Mouse (Mus musculus): ENCODE results near the gene Igsf8. TPM values are rescaled to one million over a fixed set of nuclear protein-coding genes. Genes with fewer than 3 reads are reported as not detected.
A peak's percentile ranks its signal among the peaks of the same experiment; 100 is the strongest.

The Igsf8 gene
- polyA plus RNA-seq, 1 experiment from 2014 or later = 69.7 TPM

DNA sequence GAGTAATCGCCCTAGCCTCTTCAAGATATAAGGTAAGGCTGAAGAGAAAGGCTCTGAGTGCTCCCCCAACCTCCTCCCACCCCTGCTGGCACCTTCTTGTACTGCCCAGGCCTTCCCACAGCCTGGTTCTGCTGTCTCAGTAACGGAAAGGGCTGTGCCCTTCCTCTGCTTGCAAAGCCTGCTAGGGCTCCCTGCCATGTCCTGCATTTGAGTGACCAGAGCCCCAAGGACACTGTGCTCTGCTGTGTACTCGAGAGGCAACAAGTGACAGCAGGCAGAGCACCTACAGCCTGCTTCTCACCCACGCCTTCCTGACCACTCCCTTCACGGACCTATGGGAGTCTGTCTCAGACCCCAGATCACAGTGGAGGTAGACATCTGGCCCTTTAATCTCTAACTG is 38.8 kb downstream of the Igsf8 start:
- H3K4me3 ChIP-seq (ENCODE audit: low read length) = no peak overlapping the region
- H3K4me2 ChIP-seq (replicated peaks; ENCODE audit: low read depth, low read length) = no peak overlapping the region
- no peaks in the 10 kb centered on the region for H3K27me3 ChIP-seq (ENCODE audit: insufficient read depth, low read length)
- ATAC-seq (ENCODE audit: low FRiP score, low TSS enrichment) = no peak
- no peaks in the 10 kb centered on the region for H3K36me3 ChIP-seq (ENCODE audit: insufficient read depth, low read length)
- no peak overlapping the region for H3K9ac ChIP-seq (replicated peaks; ENCODE audit: low read length)
- no peak overlapping the region for H3K27ac ChIP-seq (ENCODE audit: low read length)
- WGBS = 73% methylated on average over 5 of the region's 5 CpGs
- H3K4me1 ChIP-seq (ENCODE audit: insufficient read depth, low read length) = peaks cover 35% of the 10 kb centered on the region
- no peaks in the 10 kb centered on the region for H3K9me3 ChIP-seq (ENCODE audit: low read length)

DNA sequence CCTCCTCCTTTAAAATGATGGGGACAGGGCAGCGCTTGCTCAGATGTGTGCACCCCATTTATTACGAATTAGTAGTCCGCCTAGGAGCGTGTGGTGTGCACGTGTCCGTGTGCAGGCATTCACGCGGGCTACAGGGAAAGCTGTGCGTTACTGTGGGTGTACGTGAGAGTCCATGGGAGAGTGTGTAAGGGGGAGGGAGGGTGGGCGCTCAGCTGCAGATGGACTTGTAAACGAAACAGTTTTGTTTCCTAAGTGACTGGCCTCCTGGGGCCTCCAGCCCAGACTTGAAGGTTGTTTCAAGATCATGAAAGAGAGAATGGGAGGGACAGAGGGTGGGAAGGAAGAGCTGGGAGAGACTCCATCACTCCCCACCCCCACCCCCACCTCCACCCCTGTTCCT is 39.7 kb downstream of the Igsf8 start:
- H3K36me3 ChIP-seq (ENCODE audit: insufficient read depth, low read length) = no peaks in the 10 kb centered on the region
- H3K27ac ChIP-seq (ENCODE audit: low read length) = no peak overlapping the region
- H3K4me3 ChIP-seq (ENCODE audit: low read length) = no peak overlapping the region
- no peak overlapping the region for H3K9ac ChIP-seq (replicated peaks; ENCODE audit: low read length)
- H3K9me3 ChIP-seq (ENCODE audit: low read length) = no peaks in the 10 kb centered on the region
- ATAC-seq (ENCODE audit: low FRiP score, low TSS enrichment) = no peak
- 42% methylated on average over 12 of the region's 12 CpGs for WGBS
- peaks cover 27% of the 10 kb centered on the region for H3K4me1 ChIP-seq (ENCODE audit: insufficient read depth, low read length)
- H3K4me2 ChIP-seq (replicated peaks; ENCODE audit: low read depth, low read length) = no peak overlapping the region
- H3K27me3 ChIP-seq (ENCODE audit: insufficient read depth, low read length) = no peaks in the 10 kb centered on the region

DNA sequence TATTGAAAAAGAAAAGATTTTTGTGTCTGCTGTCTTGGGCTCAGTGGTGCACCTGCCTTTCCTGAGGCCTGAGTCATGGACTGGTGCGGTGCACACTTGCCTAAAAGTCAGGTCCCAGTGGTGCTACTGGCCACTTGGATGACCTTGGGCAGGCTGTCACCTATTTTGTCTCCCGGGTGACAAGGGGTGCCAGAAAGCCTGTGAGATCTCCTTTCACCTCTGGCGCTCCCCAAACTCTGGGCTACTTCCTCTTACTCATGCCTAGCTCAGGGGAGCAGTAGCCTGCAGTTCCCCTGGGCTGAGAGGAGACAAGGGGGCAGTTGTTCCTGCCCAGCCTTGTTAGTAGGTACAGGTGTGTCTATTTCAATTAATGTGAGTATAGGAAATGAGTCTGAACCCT is 40.9 kb downstream of the Igsf8 start:
- peaks cover 16% of the 10 kb centered on the region for H3K4me1 ChIP-seq (ENCODE audit: insufficient read depth, low read length)
- no peak overlapping the region for H3K4me2 ChIP-seq (replicated peaks; ENCODE audit: low read depth, low read length)
- H3K9ac ChIP-seq (replicated peaks; ENCODE audit: low read length) = no peak overlapping the region
- no peaks in the 10 kb centered on the region for H3K36me3 ChIP-seq (ENCODE audit: insufficient read depth, low read length)
- H3K27me3 ChIP-seq (ENCODE audit: insufficient read depth, low read length) = no peaks in the 10 kb centered on the region
- 62% methylated on average over 3 of the region's 3 CpGs for WGBS
- H3K27ac ChIP-seq (ENCODE audit: low read length) = no peak overlapping the region
- H3K9me3 ChIP-seq (ENCODE audit: low read length) = no peaks in the 10 kb centered on the region
- ATAC-seq (ENCODE audit: low FRiP score, low TSS enrichment) = no peak
- H3K4me3 ChIP-seq (ENCODE audit: low read length) = no peak overlapping the region

DNA sequence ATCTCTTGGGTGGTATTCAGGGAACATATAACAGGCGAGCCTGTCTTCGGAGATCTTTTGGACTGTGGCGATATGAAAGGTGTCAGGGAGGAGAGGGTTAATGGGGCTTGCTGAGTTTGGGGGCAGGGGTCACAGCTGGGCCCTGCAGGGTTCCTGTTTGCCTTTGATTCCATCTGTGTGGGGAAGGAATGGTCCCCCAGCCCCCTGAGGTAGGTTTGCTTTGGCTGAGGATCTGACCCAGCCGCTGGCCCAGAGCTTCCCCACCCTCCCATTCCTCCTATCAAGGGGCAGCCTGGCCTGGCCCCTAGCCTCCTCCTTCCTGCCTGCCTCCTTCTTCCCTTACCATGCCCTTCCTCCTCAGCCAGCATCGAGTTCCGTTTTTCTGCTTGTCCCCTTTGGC is 41.4 kb downstream of the Igsf8 start:
- H3K27ac ChIP-seq (ENCODE audit: low read length) = no peak overlapping the region
- H3K9ac ChIP-seq (replicated peaks; ENCODE audit: low read length) = no peak overlapping the region
- H3K4me3 ChIP-seq (ENCODE audit: low read length) = no peak overlapping the region
- no peak; the same call in 1 of the 2 replicates for ATAC-seq (ENCODE audit: low FRiP score, low TSS enrichment)
- WGBS = 22% methylated on average over 6 of the region's 6 CpGs
- H3K4me2 ChIP-seq (replicated peaks; ENCODE audit: low read depth, low read length) = no peak overlapping the region
- H3K36me3 ChIP-seq (ENCODE audit: insufficient read depth, low read length) = no peaks in the 10 kb centered on the region
- H3K4me1 ChIP-seq (ENCODE audit: insufficient read depth, low read length) = peaks cover 11% of the 10 kb centered on the region
- no peaks in the 10 kb centered on the region for H3K9me3 ChIP-seq (ENCODE audit: low read length)
- no peaks in the 10 kb centered on the region for H3K27me3 ChIP-seq (ENCODE audit: insufficient read depth, low read length)

DNA sequence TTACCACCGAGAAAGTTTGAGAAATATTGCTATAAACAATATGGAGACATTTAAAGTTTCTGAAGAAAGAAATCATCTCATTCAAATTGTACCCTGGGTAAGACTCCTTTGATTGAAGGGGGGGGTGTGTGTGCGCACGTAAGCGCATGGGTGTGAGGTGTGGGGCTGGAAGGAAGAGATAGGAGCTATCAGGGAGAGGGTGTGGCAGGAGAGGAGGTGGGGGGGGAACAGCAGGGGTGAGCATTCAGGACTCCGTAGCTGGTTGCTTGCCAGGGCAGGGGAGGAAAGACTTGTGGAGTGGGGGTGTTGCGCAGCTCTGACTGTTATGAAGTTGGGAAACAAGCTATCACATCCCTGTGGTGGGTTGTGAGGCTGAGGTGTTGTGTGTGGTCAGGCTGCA is 43.0 kb downstream of the Igsf8 start:
- no peak overlapping the region for H3K4me3 ChIP-seq (ENCODE audit: low read length)
- no peak overlapping the region for H3K9ac ChIP-seq (replicated peaks; ENCODE audit: low read length)
- WGBS = 78% methylated on average over 6 of the region's 6 CpGs
- H3K27ac ChIP-seq (ENCODE audit: low read length) = no peak overlapping the region
- peaks cover 8% of the 10 kb centered on the region; the same call in 1 of the 2 replicates for H3K4me1 ChIP-seq (ENCODE audit: insufficient read depth, low read length)
- H3K9me3 ChIP-seq (ENCODE audit: low read length) = no peaks in the 10 kb centered on the region
- ATAC-seq (ENCODE audit: low FRiP score, low TSS enrichment) = no peak
- no peaks in the 10 kb centered on the region for H3K27me3 ChIP-seq (ENCODE audit: insufficient read depth, low read length)
- H3K36me3 ChIP-seq (ENCODE audit: insufficient read depth, low read length) = no peaks in the 10 kb centered on the region
- no peak overlapping the region for H3K4me2 ChIP-seq (replicated peaks; ENCODE audit: low read depth, low read length)

DNA sequence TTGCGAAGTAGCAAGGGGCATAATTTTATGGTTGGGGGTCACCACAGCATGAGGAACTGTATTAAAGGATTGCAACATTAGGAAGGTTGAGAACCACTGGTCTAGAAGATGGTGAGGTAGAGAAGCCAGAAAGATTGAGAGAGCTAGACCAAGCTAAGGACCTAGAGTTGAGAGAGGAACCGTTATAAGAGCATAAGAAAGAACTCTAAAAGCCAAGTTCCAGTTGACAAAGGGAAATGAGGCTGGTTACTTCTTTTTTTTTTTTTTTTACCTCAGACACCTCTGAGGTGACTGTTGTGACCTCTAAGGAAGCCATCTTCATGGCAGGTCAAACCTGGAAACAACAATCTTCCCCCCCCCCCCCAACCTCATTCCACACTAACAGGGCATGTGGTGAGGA is 43.7 kb downstream of the Igsf8 start:
- no peak for ATAC-seq (ENCODE audit: low FRiP score, low TSS enrichment)
- H3K9me3 ChIP-seq (ENCODE audit: low read length) = no peaks in the 10 kb centered on the region
- no peak overlapping the region for H3K27ac ChIP-seq (ENCODE audit: low read length)
- WGBS = 85% methylated on average over 2 of the region's 2 CpGs
- no peaks in the 10 kb centered on the region for H3K27me3 ChIP-seq (ENCODE audit: insufficient read depth, low read length)
- no peak overlapping the region for H3K4me2 ChIP-seq (replicated peaks; ENCODE audit: low read depth, low read length)
- H3K9ac ChIP-seq (replicated peaks; ENCODE audit: low read length) = no peak overlapping the region
- peaks cover 13% of the 10 kb centered on the region for H3K4me1 ChIP-seq (ENCODE audit: insufficient read depth, low read length)
- H3K4me3 ChIP-seq (ENCODE audit: low read length) = no peak overlapping the region
- H3K36me3 ChIP-seq (ENCODE audit: insufficient read depth, low read length) = no peaks in the 10 kb centered on the region

DNA sequence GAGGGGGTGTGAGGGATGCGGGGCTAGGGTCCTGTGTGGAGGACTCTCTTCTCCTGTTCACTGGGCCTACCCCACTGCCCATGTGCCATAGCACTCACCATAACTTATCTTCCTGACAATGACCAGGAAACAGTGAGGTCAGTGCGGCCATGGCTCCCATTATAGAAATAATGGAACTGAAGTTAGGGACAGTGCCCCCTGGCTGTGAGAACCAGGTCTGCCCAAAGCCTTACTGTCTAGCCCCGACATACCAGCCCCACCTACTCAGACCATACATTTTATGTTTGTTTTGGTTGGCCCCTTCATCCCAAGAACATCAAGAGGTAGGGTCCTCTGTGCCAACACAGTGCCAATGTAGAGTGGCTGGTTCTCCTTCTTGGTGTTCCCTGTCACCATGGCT is 44.2 kb downstream of the Igsf8 start:
- no peak overlapping the region for H3K9ac ChIP-seq (replicated peaks; ENCODE audit: low read length)
- H3K27ac ChIP-seq (ENCODE audit: low read length) = no peak overlapping the region
- H3K9me3 ChIP-seq (ENCODE audit: low read length) = no peaks in the 10 kb centered on the region
- 73% methylated on average over 3 of the region's 3 CpGs for WGBS
- no peak for ATAC-seq (ENCODE audit: low FRiP score, low TSS enrichment)
- H3K36me3 ChIP-seq (ENCODE audit: insufficient read depth, low read length) = no peaks in the 10 kb centered on the region
- no peak overlapping the region for H3K4me2 ChIP-seq (replicated peaks; ENCODE audit: low read depth, low read length)
- H3K27me3 ChIP-seq (ENCODE audit: insufficient read depth, low read length) = no peaks in the 10 kb centered on the region
- H3K4me1 ChIP-seq (ENCODE audit: insufficient read depth, low read length) = peaks cover 18% of the 10 kb centered on the region
- no peak overlapping the region for H3K4me3 ChIP-seq (ENCODE audit: low read length)

DNA sequence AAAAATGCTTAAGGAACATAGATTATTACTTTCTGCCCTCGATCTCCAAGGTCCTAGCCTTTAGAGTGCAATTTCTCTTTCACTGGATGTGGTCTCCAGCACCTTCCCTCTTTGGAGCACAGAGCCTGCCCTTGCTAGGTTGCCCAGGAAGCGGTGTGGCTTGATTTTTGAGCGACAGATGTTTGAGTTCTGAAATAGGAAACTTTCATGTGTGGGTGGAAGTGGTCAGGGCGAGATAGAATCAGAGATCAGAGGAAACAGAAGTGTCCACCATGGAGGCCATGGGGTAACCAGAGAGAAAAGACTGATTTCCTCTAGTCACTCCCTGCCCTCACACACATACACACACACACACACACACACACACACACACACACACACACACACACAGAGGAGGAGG is 44.8 kb downstream of the Igsf8 start:
- peaks cover 24% of the 10 kb centered on the region for H3K4me1 ChIP-seq (ENCODE audit: insufficient read depth, low read length)
- 52% methylated on average over 4 of the region's 4 CpGs for WGBS
- no peak overlapping the region for H3K4me2 ChIP-seq (replicated peaks; ENCODE audit: low read depth, low read length)
- H3K27ac ChIP-seq (ENCODE audit: low read length) = no peak overlapping the region
- H3K36me3 ChIP-seq (ENCODE audit: insufficient read depth, low read length) = no peaks in the 10 kb centered on the region
- H3K9ac ChIP-seq (replicated peaks; ENCODE audit: low read length) = no peak overlapping the region
- no peaks in the 10 kb centered on the region for H3K9me3 ChIP-seq (ENCODE audit: low read length)
- no peak overlapping the region for H3K4me3 ChIP-seq (ENCODE audit: low read length)
- no peaks in the 10 kb centered on the region for H3K27me3 ChIP-seq (ENCODE audit: insufficient read depth, low read length)
- no peak for ATAC-seq (ENCODE audit: low FRiP score, low TSS enrichment)

DNA sequence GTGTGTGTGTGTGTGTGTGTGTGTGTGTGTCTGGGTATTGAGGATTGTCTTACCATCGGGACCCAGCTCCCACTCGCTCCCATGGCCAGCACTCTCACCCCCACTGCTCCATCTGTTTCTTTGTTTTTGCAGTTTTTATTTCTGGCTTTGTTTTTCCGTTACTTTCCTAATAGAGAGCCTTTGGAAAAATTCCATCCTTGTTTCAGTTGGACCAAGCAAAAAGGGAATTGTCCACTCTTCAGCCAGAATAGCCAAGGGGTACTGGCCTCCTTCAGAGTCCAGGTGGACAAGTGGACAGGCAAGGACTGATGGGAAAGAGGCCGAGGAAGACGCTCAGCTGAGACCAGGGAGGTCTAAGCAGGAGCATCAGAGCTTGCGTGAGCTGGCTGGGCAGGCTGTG is 45.4 kb downstream of the Igsf8 start:
- Histone ChIP-seq H3K4me2 (replicated peaks; ENCODE audit: low read depth, low read length) (no peak overlapping the region), H3K27me3 (ENCODE audit: insufficient read depth, low read length) (no peaks in the 10 kb centered on the region), H3K27ac (ENCODE audit: low read length) (no peak overlapping the region), H3K9me3 (ENCODE audit: low read length) (no peaks in the 10 kb centered on the region), H3K9ac (replicated peaks; ENCODE audit: low read length) (no peak overlapping the region), H3K4me1 (ENCODE audit: insufficient read depth, low read length) (peaks cover 26% of the 10 kb centered on the region), H3K4me3 (ENCODE audit: low read length) (no peak overlapping the region), H3K36me3 (ENCODE audit: insufficient read depth, low read length) (no peaks in the 10 kb centered on the region)
- no peak for ATAC-seq (ENCODE audit: low FRiP score, low TSS enrichment)
- WGBS = 61% methylated on average over 6 of the region's 6 CpGs

DNA sequence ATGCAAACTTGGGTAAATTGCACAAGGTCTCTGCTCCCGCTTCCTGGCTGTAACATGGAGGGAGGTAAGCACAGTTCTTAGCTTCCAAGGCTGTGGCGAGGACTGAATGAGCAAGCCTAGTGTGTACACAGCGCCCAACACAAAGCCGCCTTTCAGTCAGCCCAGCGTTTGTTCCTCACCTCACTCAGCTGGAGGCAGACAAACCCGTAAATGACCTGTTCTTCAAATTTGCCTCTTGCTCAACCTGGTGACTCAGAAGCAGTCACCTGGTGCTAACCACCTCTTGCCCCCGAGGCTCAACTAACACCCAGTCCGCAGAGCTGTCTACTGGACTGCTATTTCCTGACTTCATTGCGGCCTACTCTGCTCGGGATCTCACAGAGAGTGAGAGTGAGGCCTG is 46.5 kb downstream of the Igsf8 start:
- H3K27ac ChIP-seq (ENCODE audit: low read length) = no peak overlapping the region
- no peak for ATAC-seq (ENCODE audit: low FRiP score, low TSS enrichment)
- H3K27me3 ChIP-seq (ENCODE audit: insufficient read depth, low read length) = no peaks in the 10 kb centered on the region
- H3K4me1 ChIP-seq (ENCODE audit: insufficient read depth, low read length) = peaks cover 27% of the 10 kb centered on the region
- 0 out of 2 replicates have a peak overlapping the region, but pooled peaks have one; percentile 7 for H3K9ac ChIP-seq (replicated peaks; ENCODE audit: low read length)
- no peak overlapping the region for H3K4me3 ChIP-seq (ENCODE audit: low read length)
- H3K36me3 ChIP-seq (ENCODE audit: insufficient read depth, low read length) = no peaks in the 10 kb centered on the region
- no peak overlapping the region for H3K4me2 ChIP-seq (replicated peaks; ENCODE audit: low read depth, low read length)
- WGBS = 66% methylated on average over 10 of the region's 10 CpGs
- H3K9me3 ChIP-seq (ENCODE audit: low read length) = no peaks in the 10 kb centered on the region

DNA sequence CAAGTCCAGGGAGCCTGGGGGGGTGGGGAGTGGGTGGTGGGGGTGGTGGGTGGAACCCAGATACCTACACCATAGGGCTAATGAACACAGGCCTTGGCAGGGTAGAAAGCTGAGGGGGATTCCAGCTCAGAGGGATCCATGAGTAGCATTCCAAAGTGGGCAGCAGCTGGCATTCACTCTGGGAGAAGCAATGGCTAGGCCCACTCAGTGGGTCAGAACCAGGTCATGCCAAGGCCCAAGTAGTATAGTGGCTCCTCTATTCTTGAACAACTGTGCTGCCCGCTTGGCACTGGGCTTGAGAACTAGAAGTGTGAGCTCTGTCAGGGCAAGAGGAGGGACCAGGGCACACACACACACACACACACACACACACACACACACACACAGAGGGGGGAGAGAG is 47.0 kb downstream of the Igsf8 start:
- no peak overlapping the region for H3K4me3 ChIP-seq (ENCODE audit: low read length)
- H3K27ac ChIP-seq (ENCODE audit: low read length) = no peak overlapping the region
- H3K9ac ChIP-seq (replicated peaks; ENCODE audit: low read length) = no peak overlapping the region
- no peak overlapping the region for H3K4me2 ChIP-seq (replicated peaks; ENCODE audit: low read depth, low read length)
- H3K36me3 ChIP-seq (ENCODE audit: insufficient read depth, low read length) = no peaks in the 10 kb centered on the region
- no peaks in the 10 kb centered on the region for H3K9me3 ChIP-seq (ENCODE audit: low read length)
- peaks cover 29% of the 10 kb centered on the region for H3K4me1 ChIP-seq (ENCODE audit: insufficient read depth, low read length)
- no peaks in the 10 kb centered on the region for H3K27me3 ChIP-seq (ENCODE audit: insufficient read depth, low read length)
- no peak for ATAC-seq (ENCODE audit: low FRiP score, low TSS enrichment)
- 82% methylated on average over 1 of the region's 1 CpGs for WGBS

Data from kidney, embryonic 16.5 days (tissue).